Mouse (Mus musculus) spleen, adult 2 months (tissue): ENCODE results near the gene Dpep1. TPM values are rescaled to one million over a fixed set of nuclear protein-coding genes. Genes with fewer than 3 reads are reported as not detected.

Experiments
- DNase-seq, 2 experiments: peaks; one replicate each; pipeline versions ENCODE4 v3.0.0 to v3.0.0-alpha.2; 2012 to 2021; ENCODE audit warnings: low spot score in 2 of 2, low read depth in 1 of 2
- H3K27ac ChIP-seq: fragments of 200-500 bp; 2 replicates; pipeline ENCODE4 v1.5.1; 2012; ENCODE audit warnings: low read length, inconsistent platforms; ENCODE audit not compliant: insufficient read depth
- H3K27me3 ChIP-seq: fragments of 200-500 bp; 2 replicates; pipeline ENCODE4 v1.6.1; 2012; ENCODE audit warnings: mild to moderate bottlenecking, moderate library complexity, low read length, inconsistent platforms; ENCODE audit not compliant: control insufficient read depth, insufficient read depth
- H3K36me3 ChIP-seq: fragments of 200-500 bp; 2 replicates; pipeline ENCODE4 v1.6.1; 2012; ENCODE audit warnings: mild to moderate bottlenecking, low read length, inconsistent platforms; ENCODE audit not compliant: control insufficient read depth, insufficient read depth
- H3K4me1 ChIP-seq: fragments of 200-500 bp; 2 replicates; pipeline ENCODE4 v1.6.1; 2011; ENCODE audit warnings: inconsistent platforms; ENCODE audit not compliant: control insufficient read depth, insufficient read depth, insufficient read length
- H3K4me3 ChIP-seq: fragments of 200-500 bp; 2 replicates; pipeline ENCODE4 v1.5.1; 2011; ENCODE audit warnings: mild to moderate bottlenecking, inconsistent platforms; ENCODE audit not compliant: insufficient read depth, insufficient read length; ENCODE audit errors: extremely low read depth
- CTCF ChIP-seq: fragments of 200-500 bp; IDR thresholded peaks from 2 replicates; pipeline ENCODE4 v1.5.1; 2011; ENCODE audit warnings: mild to moderate bottlenecking, inconsistent platforms; ENCODE audit not compliant: insufficient read depth, insufficient read length, insufficient replicate concordance; ENCODE audit errors: extremely low read depth
- POLR2A ChIP-seq: fragments of 200-500 bp; IDR thresholded peaks from 2 replicates; pipeline ENCODE4 v1.6.1; 2011; ENCODE audit warnings: low read depth, low read length, inconsistent platforms
- WGBS: fragments of 180-500 bp; shearing (Covaris S2); methylation state at CpG from one replicate; pipeline ENCODE4 v1.1.7; 2018; 5-methylcytosine and 5-hydroxymethylcytosine counted together
- polyA plus RNA-seq: library from polyadenylated mRNA; depleted of rRNA; stranded (reverse); fragments of >200 nt; gene quantifications from 2 replicates; pipeline ENCODE4 v1.2.3, GENCODE M21; 2012; rRNA removed

Dpep1 gene
- 1.3 and 1.6 TPM in 2 replicates for polyA plus RNA-seq

DNA sequence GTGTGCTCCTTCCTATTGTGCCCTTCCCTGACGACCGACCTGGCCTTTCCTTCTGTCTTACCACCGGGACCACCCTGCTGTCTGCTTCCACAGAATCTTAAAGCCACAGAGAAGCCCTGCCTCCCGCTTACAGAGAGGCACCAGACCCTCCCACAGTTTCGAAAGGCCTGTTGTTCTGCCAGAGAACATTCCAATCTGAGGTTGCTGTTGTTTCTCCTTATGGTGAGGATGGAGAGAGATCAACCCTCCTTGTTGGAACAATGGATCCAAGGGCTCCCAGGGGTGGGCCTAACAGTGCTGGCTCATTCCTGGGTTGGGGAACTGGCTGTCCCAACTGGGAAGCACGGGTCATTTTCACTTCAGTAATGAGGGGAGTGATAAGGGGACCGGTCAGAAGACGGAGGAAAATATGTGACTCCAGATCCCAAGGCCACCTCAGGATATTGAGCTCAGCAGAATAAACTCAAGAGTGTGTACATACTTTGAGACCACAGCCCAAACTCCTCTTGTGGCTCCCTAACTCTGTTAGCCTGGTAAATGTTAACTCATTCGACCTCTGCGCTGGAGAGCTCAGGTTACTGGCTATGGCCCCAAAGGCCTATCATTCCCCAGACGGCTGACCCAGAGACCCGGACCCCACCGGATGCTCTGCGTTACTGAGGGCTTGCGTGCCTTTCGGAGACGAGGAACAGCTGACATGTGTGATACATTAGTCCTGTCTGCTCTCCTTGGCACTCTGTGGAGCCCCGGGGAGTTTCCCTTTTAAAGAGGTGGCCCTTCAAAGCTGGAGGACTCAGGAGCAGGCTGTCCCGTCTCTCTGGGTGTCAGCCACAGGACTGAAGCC, at the start of gene Dpep1:
Dpep1 (plus strand) TSS at position 677 of the 844 bp plus-strand sequence.
- Histone ChIP-seq H3K27me3 (no peaks in the 10 kb centered on the region), H3K4me3 (no peak within 1 kb of the TSS), H3K27ac (no peak within 1 kb of the TSS), H3K4me1 (no peaks in the 10 kb centered on the region), H3K36me3 (no peaks in the 10 kb centered on the region)
- 71% methylated on average over 19 of the region's 19 CpGs for WGBS
- DNase-seq = no peak
- TF ChIP-seq POLR2A (no peak), CTCF (no peak)

DNA sequence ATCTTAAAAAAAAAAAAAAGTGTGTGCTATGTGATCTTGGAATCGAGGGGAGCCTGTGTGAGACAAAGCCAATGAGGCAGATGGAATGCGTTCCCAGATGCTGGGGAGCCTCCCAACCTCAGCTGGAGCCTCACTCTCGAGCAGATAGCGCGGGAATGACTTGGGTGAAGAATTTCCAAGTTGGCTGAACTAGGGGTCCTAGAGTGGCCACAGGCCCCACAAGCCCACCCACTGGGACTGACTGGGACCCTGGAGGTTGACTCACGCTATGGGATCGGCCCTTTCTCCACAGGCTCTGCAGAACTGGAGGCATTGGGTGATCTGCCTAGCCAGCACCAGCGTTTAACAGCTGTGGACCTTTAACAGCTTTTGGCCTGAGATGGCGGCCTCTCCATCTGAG, 49.8 kb upstream of the Dpep1 start:
- H3K4me1 ChIP-seq = no peaks in the 10 kb centered on the region
- TF ChIP-seq POLR2A (no peak), CTCF (no peak)
- no peaks in the 10 kb centered on the region for H3K27me3 ChIP-seq
- H3K27ac ChIP-seq = no peak overlapping the region
- WGBS = 90% methylated on average over 9 of the region's 9 CpGs
- H3K36me3 ChIP-seq = no peaks in the 10 kb centered on the region
- no peak overlapping the region for H3K4me3 ChIP-seq
- DNase-seq = no peak

DNA sequence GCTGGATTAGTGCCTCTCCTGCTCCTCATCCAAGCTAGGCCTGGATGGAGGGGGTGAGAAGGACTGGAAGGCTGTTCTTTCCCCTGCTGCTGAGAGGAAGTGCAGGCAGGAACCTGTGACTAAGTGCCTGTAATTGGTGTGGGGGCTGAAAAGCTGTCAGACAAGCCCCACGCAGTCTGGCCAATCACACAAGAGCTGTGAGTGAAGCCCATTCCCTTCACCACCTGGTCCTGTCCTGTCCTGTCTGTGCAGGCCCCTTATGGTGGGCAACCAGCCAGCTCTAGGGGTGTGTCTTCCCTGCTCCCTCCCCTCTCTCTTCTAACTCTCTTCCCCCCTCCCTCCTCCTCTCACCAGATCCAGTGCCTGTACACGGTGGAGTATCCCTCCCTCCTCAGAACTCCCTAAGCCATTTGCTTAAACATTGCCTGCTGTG, 48.4 kb upstream of the Dpep1 start:
- no peak for DNase-seq
- TF ChIP-seq POLR2A = no peak
- TF ChIP-seq CTCF = no peak
- no peaks in the 10 kb centered on the region for H3K27me3 ChIP-seq
- 37% methylated on average over 2 of the region's 2 CpGs for WGBS
- H3K4me1 ChIP-seq = no peaks in the 10 kb centered on the region
- no peaks in the 10 kb centered on the region for H3K36me3 ChIP-seq
- H3K4me3 ChIP-seq = no peak overlapping the region
- H3K27ac ChIP-seq = no peak overlapping the region

DNA sequence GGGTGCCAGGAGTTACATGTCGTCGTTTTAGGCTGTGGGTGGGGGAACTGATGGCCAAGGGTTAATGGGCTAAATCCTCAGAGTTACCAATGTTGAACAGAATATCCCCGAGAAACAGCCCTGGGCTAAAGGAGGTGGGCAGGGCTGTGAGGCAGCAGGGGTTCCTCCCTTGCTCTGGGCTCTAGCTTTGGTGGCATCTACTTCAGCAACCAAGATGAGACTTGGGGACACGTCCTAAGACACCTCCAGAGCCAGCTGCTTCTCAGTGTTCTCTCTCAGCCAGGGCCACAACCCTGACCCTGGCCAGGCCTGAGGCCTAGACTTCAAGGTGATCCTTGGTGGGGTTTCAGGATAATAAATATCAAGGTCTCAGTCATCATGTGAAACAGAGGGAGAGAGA, 47.3 kb upstream of the Dpep1 start:
- no peak for DNase-seq
- WGBS = 69% methylated on average over 4 of the region's 4 CpGs
- Histone ChIP-seq H3K27me3 (no peaks in the 10 kb centered on the region), H3K4me1 (no peaks in the 10 kb centered on the region), H3K27ac (no peak overlapping the region), H3K36me3 (no peaks in the 10 kb centered on the region), H3K4me3 (no peak overlapping the region)
- TF ChIP-seq POLR2A (no peak), CTCF (no peak)

DNA sequence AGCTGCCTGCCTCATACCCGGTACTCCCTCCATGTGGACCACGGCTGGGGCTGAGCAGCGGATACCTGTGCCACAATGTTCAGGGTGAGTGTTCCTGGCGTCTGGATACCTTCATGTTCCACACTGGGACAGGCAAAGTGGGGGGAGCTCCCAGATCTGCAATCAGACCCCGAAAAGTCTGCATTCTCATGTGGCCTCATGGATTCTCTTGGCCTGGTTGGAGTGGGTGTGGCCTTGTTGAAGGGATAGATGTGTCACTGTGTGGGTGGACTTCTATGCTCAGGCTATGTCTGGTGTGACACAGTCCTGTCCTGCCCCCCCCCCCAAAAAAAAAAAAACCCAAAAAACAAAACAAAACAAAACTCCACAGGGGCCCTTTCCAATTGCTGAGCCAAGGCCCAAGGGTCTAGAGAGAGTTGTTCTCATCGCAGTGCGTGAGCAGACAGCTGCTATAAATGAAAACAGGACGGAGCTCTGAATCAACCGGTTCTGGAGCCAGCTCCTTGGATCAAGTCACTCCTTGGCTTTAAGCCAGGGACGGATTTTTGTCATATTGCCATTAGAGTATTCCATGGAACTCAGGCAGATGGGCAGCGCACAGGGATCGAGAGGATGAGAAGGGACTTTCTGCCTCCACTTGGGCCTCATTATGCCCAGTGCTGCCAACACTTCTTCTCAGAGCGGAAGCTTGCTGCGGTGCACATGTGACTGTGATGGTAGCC, 44.1 kb upstream of the Dpep1 start:
- no peaks in the 10 kb centered on the region for H3K4me1 ChIP-seq
- no peaks in the 10 kb centered on the region for H3K27me3 ChIP-seq
- no peak overlapping the region for H3K27ac ChIP-seq
- H3K4me3 ChIP-seq = no peak overlapping the region
- DNase-seq = no peak
- WGBS = 86% methylated on average over 14 of the region's 14 CpGs
- H3K36me3 ChIP-seq = no peaks in the 10 kb centered on the region
- TF ChIP-seq POLR2A = no peak
- TF ChIP-seq CTCF = no peak

DNA sequence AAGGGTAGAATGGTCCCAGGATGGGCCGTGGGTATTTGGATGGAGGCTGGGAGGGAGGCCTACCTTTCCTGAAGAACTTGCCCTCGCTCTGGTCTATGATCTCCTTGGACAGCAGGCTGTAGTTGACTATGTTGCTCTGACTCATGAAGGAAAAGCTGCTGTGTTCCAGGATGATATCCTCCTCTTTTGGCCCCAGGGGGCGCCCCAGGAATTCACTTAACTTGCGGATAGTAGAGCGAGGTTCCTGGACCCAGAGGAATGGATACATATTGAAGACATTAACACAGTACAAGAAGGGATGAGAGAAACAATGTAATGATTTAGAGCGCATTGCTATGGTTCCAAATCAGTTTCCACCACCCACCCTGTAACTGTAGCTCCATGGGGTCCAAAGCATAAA, 40.8 kb upstream of the Dpep1 start:
- H3K27ac ChIP-seq = no peak overlapping the region
- WGBS = 52% methylated on average over 6 of the region's 6 CpGs
- TF ChIP-seq POLR2A = no peak
- no peak for TF ChIP-seq CTCF
- DNase-seq = no peak
- no peak overlapping the region for H3K4me3 ChIP-seq
- no peaks in the 10 kb centered on the region for H3K27me3 ChIP-seq
- no peaks in the 10 kb centered on the region for H3K36me3 ChIP-seq
- no peaks in the 10 kb centered on the region for H3K4me1 ChIP-seq
